Mouse (Mus musculus) lung, embryonic 16.5 days (tissue): Measurements from ENCODE around the gene Chst5. TPM values are rescaled to one million over a fixed set of nuclear protein-coding genes. Genes with fewer than 3 reads are reported as not detected.

Source experiments
- ATAC-seq: fragments of 200-750 bp; cut with Nextera tagmentation; 2 replicates; pipeline ENCODE4 v1.8.0; 2017; ENCODE audit warnings: low read depth, mild to moderate bottlenecking, moderate library complexity
- H3K27ac ChIP-seq: fragments of 300-500 bp; sonication (generic); 2 replicates; pipeline ENCODE4 v1.5.1; 2014; ENCODE audit warnings: mild to moderate bottlenecking, control low read depth, low read length
- H3K27me3 ChIP-seq: fragments of 300-500 bp; sonication (generic); 2 replicates; pipeline ENCODE4 v1.6.1; 2014; ENCODE audit warnings: low read depth, low read length, mixed read lengths; ENCODE audit not compliant: control insufficient read depth, insufficient read depth
- H3K36me3 ChIP-seq: fragments of 300-500 bp; sonication (generic); 2 replicates; pipeline ENCODE4 v1.6.1; 2014; ENCODE audit warnings: low read length; ENCODE audit not compliant: control insufficient read depth, insufficient read depth
- H3K4me1 ChIP-seq: fragments of 300-500 bp; sonication (generic); replicated peaks from 2 replicates; pipeline ENCODE4 v1.6.1; 2014; ENCODE audit warnings: low read length, mixed read lengths; ENCODE audit not compliant: control insufficient read depth, insufficient read depth
- H3K4me2 ChIP-seq: fragments of 300-500 bp; sonication (generic); 2 replicates; pipeline ENCODE4 v1.6.1; 2014; ENCODE audit warnings: low read depth, low read length, control low read depth
- H3K4me3 ChIP-seq: fragments of 300-500 bp; sonication (generic); 2 replicates; pipeline ENCODE4 v1.5.1; 2014; ENCODE audit warnings: mild to moderate bottlenecking, low read length, control low read depth
- H3K9ac ChIP-seq: fragments of 300-500 bp; sonication (generic); 2 replicates; pipeline ENCODE4 v1.6.1; 2014; ENCODE audit warnings: low read length, control low read depth
- H3K9me3 ChIP-seq: fragments of 300-500 bp; sonication (generic); 2 replicates; pipeline ENCODE4 v1.6.1; 2016; ENCODE audit warnings: low read length; ENCODE audit not compliant: control insufficient read depth
- WGBS: fragments of 180-500 bp; shearing (Covaris S2); extraction: QIAGEN DNeasy Blood & Tissue Kit; methylation state at CpG from one replicate; pipeline ENCODE4 v1.1.7; 2014; 5-methylcytosine and 5-hydroxymethylcytosine counted together
- polyA plus RNA-seq: library from polyadenylated mRNA; unstranded; fragments of >200 nt; fragmentation: Nextera tagmentation; extraction: Ambion mirVana; gene quantifications from 2 replicates; pipeline ENCODE4 v1.2.1, GENCODE M21; 2015

The Chst5 gene
- polyA plus RNA-seq, 1 experiment from 2014 or later = 14.2 TPM

DNA sequence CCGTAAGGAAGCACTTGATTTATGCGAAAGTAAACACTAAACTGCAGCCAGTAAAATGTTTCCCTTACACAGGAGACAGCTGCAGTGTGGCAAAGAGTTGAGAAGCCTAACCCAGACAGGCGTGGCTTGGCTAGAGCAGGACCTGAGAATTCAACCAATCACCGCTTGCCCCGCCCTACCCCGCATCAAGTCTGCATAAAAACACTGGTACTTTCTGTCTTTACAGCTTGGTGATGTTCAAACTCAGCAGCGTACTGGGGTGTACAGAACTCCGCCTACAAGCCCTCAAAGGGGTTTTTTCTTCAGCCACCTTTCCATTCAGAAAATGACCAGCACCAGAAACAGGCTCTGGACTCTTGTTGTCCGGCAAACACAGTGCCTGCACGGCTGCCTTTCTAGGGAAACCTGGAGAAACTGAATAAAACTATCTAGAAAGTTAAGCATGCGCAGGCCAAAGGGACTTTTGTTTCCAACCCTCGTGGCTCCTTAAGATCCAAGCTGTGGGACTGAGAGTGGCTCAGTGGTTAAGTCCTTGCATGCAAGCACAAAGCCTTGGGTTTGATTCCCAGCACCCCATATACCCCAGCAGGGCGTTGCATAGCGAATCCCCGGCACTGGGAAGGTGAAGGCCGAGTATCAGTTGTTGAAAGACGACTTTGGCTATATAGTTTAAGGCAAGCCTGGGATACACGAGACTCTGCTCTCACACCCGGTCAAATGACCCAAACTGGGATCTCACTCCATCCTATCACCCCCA lies 22.5 kb upstream of the Chst5 start:
- H3K27ac ChIP-seq = peak overlapping the region; percentile 79
- no peaks in the 10 kb centered on the region for H3K27me3 ChIP-seq
- H3K9ac ChIP-seq = peak overlapping the region; percentile 77
- WGBS = 22% methylated on average over 19 of the region's 19 CpGs
- H3K4me3 ChIP-seq = peak overlapping the region; percentile 80
- peak overlapping the region; percentile 96 for H3K4me2 ChIP-seq
- ATAC-seq = peak; percentile 72
- H3K4me1 ChIP-seq = peaks cover 13% of the 10 kb centered on the region; the same call in 1 of the 2 replicates
- H3K36me3 ChIP-seq = no peaks in the 10 kb centered on the region
- no peaks in the 10 kb centered on the region for H3K9me3 ChIP-seq

DNA sequence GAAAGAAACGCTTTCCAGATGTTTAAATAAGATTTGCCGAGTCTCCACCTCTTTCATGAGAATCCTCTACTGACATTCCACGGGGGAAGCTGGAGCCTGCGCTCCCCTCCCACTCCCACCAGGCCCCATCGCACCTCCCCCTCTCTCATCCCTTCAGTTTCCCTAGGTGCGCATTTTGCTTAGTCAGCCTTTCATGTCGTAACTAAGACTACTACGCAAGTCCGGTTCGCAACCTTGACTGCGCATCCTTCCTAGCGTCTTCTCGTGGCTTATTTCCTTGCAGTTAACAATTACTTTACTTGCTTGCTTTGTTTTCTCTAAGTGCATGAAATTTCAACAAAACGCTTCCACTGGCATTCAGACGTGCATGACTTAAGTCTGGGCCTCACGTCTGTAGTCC lies 21.5 kb upstream of the Chst5 start:
- Histone ChIP-seq H3K4me1 (peaks cover 13% of the 10 kb centered on the region; the same call in 1 of the 2 replicates), H3K9ac (no peak overlapping the region), H3K4me2 (no peak overlapping the region), H3K27ac (no peak overlapping the region), H3K27me3 (no peaks in the 10 kb centered on the region), H3K4me3 (no peak overlapping the region), H3K36me3 (no peaks in the 10 kb centered on the region), H3K9me3 (no peaks in the 10 kb centered on the region)
- WGBS = 71% methylated on average over 16 of the region's 16 CpGs
- ATAC-seq = no peak

DNA sequence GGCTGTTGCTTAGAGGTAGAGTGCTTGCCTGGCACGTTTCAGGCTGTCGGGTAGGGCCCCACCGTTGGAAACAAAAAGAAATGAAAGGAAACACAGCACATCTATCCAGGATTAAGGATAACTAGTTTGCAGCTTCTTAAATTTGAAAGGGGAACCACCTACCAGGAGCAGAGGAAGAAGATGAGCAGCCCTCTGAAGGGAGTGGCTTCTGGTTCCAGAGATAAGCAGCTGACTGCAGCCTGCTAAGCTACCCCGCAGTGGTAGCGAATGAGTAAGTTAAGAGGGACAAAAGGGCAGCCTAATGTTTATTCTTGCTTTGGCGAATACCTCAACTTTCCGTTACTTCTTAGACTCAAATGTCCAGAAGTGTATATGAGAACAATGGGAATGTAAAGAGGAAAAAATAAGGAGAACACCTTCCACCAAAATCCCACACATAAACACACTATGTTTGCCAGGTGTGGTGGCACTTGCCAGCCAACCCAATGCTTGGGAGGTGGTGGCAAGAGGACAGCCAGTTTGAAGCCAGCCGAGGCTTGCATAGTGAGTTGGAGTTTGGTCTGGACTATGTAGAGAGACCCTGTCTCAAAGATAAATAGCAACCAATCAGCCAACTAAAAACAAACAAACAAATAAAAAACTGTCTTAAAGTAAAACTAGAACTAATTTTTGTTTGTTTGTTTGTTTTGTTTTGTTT lies 19.5 kb upstream of the Chst5 start:
- no peaks in the 10 kb centered on the region for H3K9me3 ChIP-seq
- no peak overlapping the region for H3K4me2 ChIP-seq
- no peak for ATAC-seq
- no peak overlapping the region for H3K4me3 ChIP-seq
- 50% methylated on average over 8 of the region's 8 CpGs for WGBS
- H3K4me1 ChIP-seq = peaks cover 13% of the 10 kb centered on the region; the same call in 1 of the 2 replicates
- no peak overlapping the region for H3K27ac ChIP-seq
- no peak overlapping the region for H3K9ac ChIP-seq
- no peaks in the 10 kb centered on the region for H3K36me3 ChIP-seq
- H3K27me3 ChIP-seq = no peaks in the 10 kb centered on the region

DNA sequence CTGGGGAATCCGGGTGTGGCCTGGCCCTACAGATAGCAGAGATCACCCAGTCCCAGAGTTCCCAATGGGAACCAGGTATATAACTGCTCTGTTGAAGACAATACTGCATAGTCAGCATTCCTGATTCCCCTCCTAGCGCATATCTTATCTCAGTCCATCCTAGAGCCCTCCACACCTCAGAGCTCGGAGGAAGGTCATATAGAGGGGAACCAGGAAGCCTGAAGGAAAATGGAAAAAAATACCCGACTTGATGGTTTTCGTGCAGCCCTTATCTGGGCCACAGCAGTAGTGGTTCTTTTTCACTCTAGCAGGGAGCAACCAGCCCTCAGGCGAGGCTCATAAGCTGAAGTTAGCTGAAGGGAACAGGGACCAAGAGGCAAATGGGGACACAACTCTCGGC lies 14.7 kb upstream of the Chst5 start:
- WGBS = 62% methylated on average over 7 of the region's 7 CpGs
- H3K36me3 ChIP-seq = no peaks in the 10 kb centered on the region
- no peak overlapping the region for H3K9ac ChIP-seq
- ATAC-seq = no peak
- no peak overlapping the region for H3K4me2 ChIP-seq
- peaks cover 3% of the 10 kb centered on the region; the same call in 1 of the 2 replicates for H3K4me1 ChIP-seq
- H3K9me3 ChIP-seq = no peaks in the 10 kb centered on the region
- no peaks in the 10 kb centered on the region for H3K27me3 ChIP-seq
- no peak overlapping the region for H3K27ac ChIP-seq
- H3K4me3 ChIP-seq = no peak overlapping the region

DNA sequence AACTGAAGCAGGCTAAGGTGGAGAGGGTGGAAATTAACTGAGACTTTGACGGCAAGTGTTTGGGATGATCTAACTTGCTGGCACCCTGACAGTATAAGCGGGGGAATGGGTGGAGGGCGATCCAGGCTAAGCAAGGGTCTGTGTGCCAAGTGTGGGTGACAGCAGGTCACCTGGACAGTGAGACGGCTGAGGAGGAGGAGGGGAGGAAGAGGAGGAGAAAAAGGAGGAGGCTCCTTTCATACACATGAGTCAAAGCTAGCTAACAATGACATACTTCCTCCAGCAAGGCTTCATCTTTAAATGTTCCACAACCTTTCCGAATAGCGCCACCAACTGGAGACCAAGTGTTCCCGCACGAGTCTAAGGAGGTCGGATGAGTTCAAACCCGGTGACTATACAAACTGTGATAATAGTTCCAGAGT lies 13.1 kb upstream of the Chst5 start:
- WGBS = 17% methylated on average over 10 of the region's 10 CpGs
- Histone ChIP-seq H3K27ac (no peak overlapping the region), H3K4me3 (peak overlapping the region; percentile 15; the same call in 1 of the 2 replicates), H3K4me2 (peak overlapping the region; percentile 31), H3K4me1 (peaks cover 3% of the 10 kb centered on the region; the same call in 1 of the 2 replicates), H3K9me3 (no peaks in the 10 kb centered on the region), H3K9ac (0 out of 2 replicates have a peak overlapping the region, but pooled peaks have one; percentile 43), H3K36me3 (0 out of 2 replicates have a peak, but pooled peaks cover 2% of the 10 kb centered on the region), H3K27me3 (no peaks in the 10 kb centered on the region)
- ATAC-seq = peak; percentile 59; the same call in 1 of the 2 replicates

DNA sequence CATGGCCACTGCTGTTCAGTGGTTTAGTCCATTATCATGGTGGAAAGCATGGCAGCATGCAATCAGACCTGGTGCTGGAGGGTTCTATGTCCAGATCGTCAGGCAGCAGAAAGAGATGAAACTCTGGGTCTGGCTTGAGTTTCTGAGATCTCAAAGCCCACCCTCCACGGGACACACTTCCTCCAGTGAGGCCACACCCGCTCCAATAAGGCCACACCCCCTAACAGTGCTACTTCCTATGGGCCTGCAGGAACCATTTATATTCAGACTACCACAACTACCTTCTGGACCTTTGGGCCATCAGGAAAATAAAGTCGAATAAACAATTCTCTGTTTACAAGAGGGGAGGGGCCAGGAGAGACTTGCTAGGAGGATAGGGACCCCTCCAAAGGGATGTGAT lies 10.7 kb upstream of the Chst5 start:
- no peaks in the 10 kb centered on the region for H3K9me3 ChIP-seq
- 0 out of 2 replicates have a peak, but pooled peaks cover 4% of the 10 kb centered on the region for H3K36me3 ChIP-seq
- peaks cover 3% of the 10 kb centered on the region; the same call in 1 of the 2 replicates for H3K4me1 ChIP-seq
- H3K9ac ChIP-seq = no peak overlapping the region
- no peak for ATAC-seq
- WGBS = 69% methylated on average over 4 of the region's 4 CpGs
- H3K27me3 ChIP-seq = no peaks in the 10 kb centered on the region
- H3K27ac ChIP-seq = no peak overlapping the region
- H3K4me2 ChIP-seq = no peak overlapping the region
- no peak overlapping the region for H3K4me3 ChIP-seq

DNA sequence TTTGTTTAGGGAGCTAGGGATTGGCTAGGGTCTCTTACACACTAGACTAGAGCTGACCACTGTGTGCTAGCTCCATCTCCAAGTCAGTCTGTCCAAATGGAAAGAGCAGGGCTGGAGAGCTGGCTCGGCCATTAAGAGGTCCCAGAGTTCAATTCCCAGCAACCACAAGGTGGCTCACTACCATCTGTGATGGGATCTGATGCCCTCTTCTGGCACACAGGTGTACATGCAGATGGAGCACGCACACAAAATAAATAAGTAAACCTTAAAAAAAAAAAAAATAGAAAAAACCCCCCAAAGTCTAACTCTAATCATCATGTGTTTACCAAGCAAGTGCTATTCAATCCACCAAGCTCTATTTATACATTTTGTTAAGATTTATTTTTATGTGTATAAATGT lies 9.4 kb upstream of the Chst5 start:
- Histone ChIP-seq H3K27me3 (no peaks in the 10 kb centered on the region), H3K4me2 (no peak overlapping the region), H3K4me1 (peaks cover 3% of the 10 kb centered on the region; the same call in 1 of the 2 replicates), H3K4me3 (no peak overlapping the region), H3K9ac (no peak overlapping the region), H3K36me3 (0 out of 2 replicates have a peak, but pooled peaks cover 4% of the 10 kb centered on the region), H3K27ac (no peak overlapping the region), H3K9me3 (no peaks in the 10 kb centered on the region)
- 83% methylated on average over 2 of the region's 2 CpGs for WGBS
- ATAC-seq = no peak

DNA sequence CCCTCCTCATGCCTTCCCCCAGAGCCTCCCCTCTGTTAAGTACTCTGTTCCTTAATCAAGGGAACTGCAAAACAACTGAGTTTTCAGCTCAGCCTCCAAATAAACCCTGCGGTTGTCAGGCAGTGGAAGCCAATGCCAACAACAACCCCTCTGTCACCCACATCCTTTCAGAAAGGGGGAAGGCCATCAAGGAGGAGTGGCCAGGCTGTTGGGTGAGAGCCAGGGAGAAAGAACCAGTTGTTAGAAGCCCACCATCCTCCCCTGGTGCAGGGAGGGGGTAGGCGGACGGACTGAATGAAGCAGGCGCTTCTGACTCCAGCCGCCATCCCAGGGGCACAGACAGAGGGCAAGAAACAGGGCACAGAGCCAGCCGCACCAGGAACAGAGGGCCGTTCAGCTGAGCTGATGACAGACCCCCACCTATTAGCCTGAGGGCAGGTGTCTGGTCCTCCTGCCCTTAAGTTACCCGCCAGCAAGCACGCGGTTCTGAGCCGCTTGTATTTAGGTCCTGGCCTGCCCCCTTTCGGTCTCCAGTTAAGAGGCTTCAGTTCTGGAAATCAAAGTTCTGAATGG lies 2.7 kb upstream of the Chst5 start:
- H3K36me3 ChIP-seq = no peaks in the 10 kb centered on the region
- H3K9me3 ChIP-seq = no peaks in the 10 kb centered on the region
- no peak overlapping the region for H3K4me2 ChIP-seq
- H3K9ac ChIP-seq = no peak overlapping the region
- WGBS = 46% methylated on average over 12 of the region's 12 CpGs
- peak; percentile 53; the same call in 1 of the 2 replicates for ATAC-seq
- peaks cover 11% of the 10 kb centered on the region for H3K27me3 ChIP-seq
- no peak overlapping the region for H3K27ac ChIP-seq
- H3K4me1 ChIP-seq = peaks cover 2% of the 10 kb centered on the region; the same call in 1 of the 2 replicates
- no peak overlapping the region for H3K4me3 ChIP-seq

DNA sequence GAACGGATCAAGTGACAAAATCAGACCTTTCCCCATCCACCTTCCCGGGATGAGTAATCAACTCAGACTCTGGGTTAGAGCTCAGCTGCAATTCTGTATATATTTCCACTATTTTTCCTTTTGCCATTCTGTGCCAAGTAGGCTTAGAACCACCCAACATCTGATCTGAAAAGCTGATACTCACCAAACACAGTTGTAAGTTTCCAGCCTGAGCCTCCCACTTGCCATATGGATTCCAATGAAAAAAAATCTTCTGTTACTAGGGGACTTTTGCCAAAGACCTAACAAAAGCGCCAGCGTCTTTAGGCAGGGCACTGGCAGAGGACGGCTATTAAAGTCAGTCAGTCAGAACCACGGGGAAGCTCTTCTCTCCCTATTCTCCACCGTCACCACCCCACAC lies 1.3 kb upstream of the Chst5 start:
- Histone ChIP-seq H3K4me1 (peaks cover 4% of the 10 kb centered on the region; the same call in 1 of the 2 replicates), H3K27me3 (peaks cover 11% of the 10 kb centered on the region), H3K9me3 (no peaks in the 10 kb centered on the region), H3K4me2 (no peak overlapping the region), H3K36me3 (no peaks in the 10 kb centered on the region), H3K9ac (no peak overlapping the region), H3K27ac (no peak overlapping the region), H3K4me3 (no peak overlapping the region)
- WGBS = 55% methylated on average over 7 of the region's 7 CpGs
- no peak for ATAC-seq
